Comparison of ENCODE assay signal across 27 mouse cellular contexts in genomic region chr7:121378942-121379341, GRCm38 (mm10). TPM values are rescaled to one million over a fixed set of nuclear protein-coding genes. Genes with fewer than 3 reads are reported as not detected.
DNase-seq lines count a peak whose midpoint lies in the region; ATAC-seq and TF ChIP-seq lines count a peak whose summit lies in the region.
"Had no signal": no experiment of that assay in that cellular context is flagged by ENCODE, and none has a peak within 500 bp of the region (broad histone marks: within the 10 kb centered on the region; RNA-seq: fewer than 3 reads in every experiment).

No protein-coding gene starts in this region.

- H3K27ac ChIP-seq in intestine, postnatal 0 days (ENCODE audit: low read depth, low read length): no peak overlapping the region
- H3K27ac ChIP-seq in intestine, embryonic 15.5 days: no peak overlapping the region
- no peak overlapping the region for H3K27ac ChIP-seq in midbrain, postnatal 0 days (ENCODE audit: low read depth, low read length)
- H3K27ac ChIP-seq in midbrain, embryonic 11.5 days (ENCODE audit: low read depth, low read length): no peak overlapping the region
- no peak overlapping the region for H3K27ac ChIP-seq in cortical plate, adult 2 months (ENCODE audit: insufficient read depth, low read length)
- H3K27ac ChIP-seq: embryonic facial prominence, embryonic 15.5 days; heart, embryonic 13.5 days; hindbrain, embryonic 12.5 days had no signal

- no peaks in the 10 kb centered on the region for H3K36me3 ChIP-seq in intestine, postnatal 0 days (ENCODE audit: control insufficient read depth, insufficient read depth)
- H3K36me3 ChIP-seq in intestine, embryonic 15.5 days: no peaks in the 10 kb centered on the region
- H3K36me3 ChIP-seq in midbrain, postnatal 0 days (ENCODE audit: insufficient read depth, low read length): no peaks in the 10 kb centered on the region
- H3K36me3 ChIP-seq in midbrain, embryonic 11.5 days (ENCODE audit: control insufficient read depth, insufficient read depth, low read length): no peaks in the 10 kb centered on the region
- H3K36me3 ChIP-seq: embryonic facial prominence, embryonic 15.5 days; heart, embryonic 13.5 days; hindbrain, embryonic 12.5 days had no signal

- TF ChIP-seq POLR2A in cortical plate, adult 2 months (IDR thresholded peaks at IDR 0.05; ENCODE audit: extremely low read depth, insufficient read depth, low read length): no peak

- DNase-seq in midbrain, postnatal 0 days (ENCODE audit: low spot score): no peak
- no peak for DNase-seq in midbrain, embryonic 11.5 days (ENCODE audit: low spot score, missing footprints)
- DNase-seq in spleen, postnatal 14 days (ENCODE audit: low spot score in 2 of 2): no peak
- DNase-seq in retina, postnatal 1 day: no peak
- DNase-seq: adrenal gland, postnatal 10 days; B cell, adult 2 months; cerebellum, adult 11-12 months; cerebellum, adult 9-11 months; cerebellum, postnatal 36 days; embryo, embryonic 11 days; gastrocnemius, postnatal 36 days; heart, adult 11 months; heart, postnatal 36 days had no signal

- H3K4me2 ChIP-seq in intestine, postnatal 0 days (replicated peaks; ENCODE audit: low read depth): no peak overlapping the region
- H3K4me2 ChIP-seq in intestine, embryonic 15.5 days (replicated peaks): no peak overlapping the region
- no peak overlapping the region for H3K4me2 ChIP-seq in midbrain, postnatal 0 days (ENCODE audit: low read depth, low read length, poor library complexity, severe bottlenecking)
- no peak overlapping the region for H3K4me2 ChIP-seq in midbrain, embryonic 11.5 days
- H3K4me2 ChIP-seq: embryonic facial prominence, embryonic 15.5 days; heart, embryonic 13.5 days; hindbrain, embryonic 12.5 days had no signal

- no peaks in the 10 kb centered on the region for H3K9me3 ChIP-seq in intestine, postnatal 0 days (ENCODE audit: control insufficient read depth)
- no peaks in the 10 kb centered on the region for H3K9me3 ChIP-seq in intestine, embryonic 15.5 days
- H3K9me3 ChIP-seq in midbrain, postnatal 0 days (ENCODE audit: low read length): no peaks in the 10 kb centered on the region
- H3K9me3 ChIP-seq in midbrain, embryonic 11.5 days (ENCODE audit: control insufficient read depth, low read length): no peaks in the 10 kb centered on the region
- H3K9me3 ChIP-seq: embryonic facial prominence, embryonic 15.5 days; heart, embryonic 13.5 days; hindbrain, embryonic 12.5 days had no signal

- TF ChIP-seq CTCF in intestine, postnatal 0 days (IDR thresholded peaks at IDR 0.05; ENCODE audit: low read depth): peak; percentile 68
- TF ChIP-seq CTCF in midbrain, postnatal 0 days (IDR thresholded peaks at IDR 0.05): peak; percentile 30; the same call in 1 of the 2 replicates
- TF ChIP-seq CTCF in cortical plate, adult 2 months (IDR thresholded peaks at IDR 0.05; ENCODE audit: extremely low read depth, insufficient read depth, low read length): peak; percentile 33; the same call in 1 of the 2 replicates

- no peak overlapping the region for H3K9ac ChIP-seq in intestine, postnatal 0 days (ENCODE audit: low read depth, low read length)
- H3K9ac ChIP-seq in intestine, embryonic 15.5 days: no peak overlapping the region
- no peak overlapping the region for H3K9ac ChIP-seq in midbrain, postnatal 0 days (replicated peaks; ENCODE audit: low read length, poor library complexity, severe bottlenecking)
- H3K9ac ChIP-seq in midbrain, embryonic 11.5 days (ENCODE audit: low read length): no peak overlapping the region
- H3K9ac ChIP-seq: embryonic facial prominence, embryonic 15.5 days; heart, embryonic 13.5 days; hindbrain, embryonic 12.5 days had no signal

- WGBS in intestine, postnatal 0 days: 59% methylated on average over 4 of the region's 4 CpGs
- 69% methylated on average over 4 of the region's 4 CpGs for WGBS in intestine, embryonic 15.5 days
- WGBS in midbrain, postnatal 0 days: 75% methylated on average over 4 of the region's 4 CpGs
- WGBS in midbrain, embryonic 11.5 days: 70% methylated on average over 4 of the region's 4 CpGs

- H3K4me1 ChIP-seq in intestine, postnatal 0 days (replicated peaks; ENCODE audit: control insufficient read depth, insufficient read depth, low read length): no peaks in the 10 kb centered on the region
- no peaks in the 10 kb centered on the region for H3K4me1 ChIP-seq in intestine, embryonic 15.5 days (replicated peaks)
- 0 out of 2 replicates have a peak, but pooled peaks cover 2% of the 10 kb centered on the region for H3K4me1 ChIP-seq in midbrain, postnatal 0 days (ENCODE audit: insufficient read depth, low read length)
- no peaks in the 10 kb centered on the region for H3K4me1 ChIP-seq in midbrain, embryonic 11.5 days (ENCODE audit: control insufficient read depth, insufficient read depth, low read length)
- no peaks in the 10 kb centered on the region for H3K4me1 ChIP-seq in cortical plate, adult 2 months (ENCODE audit: control insufficient read depth, insufficient read depth, low read length)
- H3K4me1 ChIP-seq: embryonic facial prominence, embryonic 15.5 days; heart, embryonic 13.5 days; hindbrain, embryonic 12.5 days had no signal

- no peaks in the 10 kb centered on the region for H3K27me3 ChIP-seq in intestine, postnatal 0 days (replicated peaks; ENCODE audit: control insufficient read depth, insufficient read depth, low read length)
- H3K27me3 ChIP-seq in intestine, embryonic 15.5 days (replicated peaks): no peaks in the 10 kb centered on the region
- no peaks in the 10 kb centered on the region for H3K27me3 ChIP-seq in midbrain, postnatal 0 days (ENCODE audit: insufficient read depth, low read length)
- H3K27me3 ChIP-seq in midbrain, embryonic 11.5 days (ENCODE audit: control insufficient read depth, insufficient read depth, low read length): no peaks in the 10 kb centered on the region
- H3K27me3 ChIP-seq: embryonic facial prominence, embryonic 15.5 days; hindbrain, embryonic 12.5 days had no signal

- no peak for ATAC-seq in intestine, postnatal 0 days
- no peak for ATAC-seq in intestine, embryonic 15.5 days
- ATAC-seq in midbrain, postnatal 0 days (ENCODE audit: low FRiP score): no peak
- no peak for ATAC-seq in midbrain, embryonic 11.5 days (ENCODE audit: low FRiP score)
- ATAC-seq: CD4-positive, CD25-positive, alpha-beta regulatory T cell, adult 4 months; forebrain, embryonic 16.5 days; hindbrain, embryonic 16.5 days; intestine, embryonic 16.5 days had no signal

- no peak overlapping the region for H3K4me3 ChIP-seq in intestine, postnatal 0 days (ENCODE audit: low read depth, low read length)
- no peak overlapping the region for H3K4me3 ChIP-seq in intestine, embryonic 15.5 days (replicated peaks)
- H3K4me3 ChIP-seq in midbrain, postnatal 0 days (ENCODE audit: low read depth, low read length): no peak overlapping the region
- H3K4me3 ChIP-seq in midbrain, embryonic 11.5 days (ENCODE audit: low read depth, low read length): no peak overlapping the region
- H3K4me3 ChIP-seq in cortical plate, adult 2 months (ENCODE audit: insufficient read depth, low read length): no peak overlapping the region
- H3K4me3 ChIP-seq: embryonic facial prominence, embryonic 15.5 days; erythroblast, embryonic 14.5 days; heart, embryonic 13.5 days; hindbrain, embryonic 12.5 days had no signal

RNA-seq across cellular contexts. Expression of gene Hs3st2, which starts 12.7 kb away (rescaled TPM):
- polyA plus RNA-seq in intestine, postnatal 0 days (2015; fragmentation: Nextera tagmentation; extraction: Ambion mirVana): 0.85 and 0.97 TPM in 2 replicates
- polyA plus RNA-seq in intestine, embryonic 15.5 days (2015; fragmentation: Nextera tagmentation; extraction: Ambion mirVana): 0.58 and 0.63 TPM in 2 replicates
- total RNA-seq in midbrain, postnatal 0 days (2014; rRNA removed): 30.2 and 30.5 TPM in 2 replicates
- 22.5 and 27.1 TPM in 2 replicates for polyA plus RNA-seq in midbrain, postnatal 0 days (2015; fragmentation: Nextera tagmentation; extraction: Ambion mirVana)
- 0.70 and 1.2 TPM in 2 replicates for polyA plus RNA-seq in midbrain, embryonic 11.5 days (2014; fragmentation: Nextera tagmentation; extraction: Ambion mirVana)
- polyA plus RNA-seq in cortical plate, adult 2 months (2012; rRNA removed): 43.4 and 44.2 TPM in 2 replicates
- total RNA-seq: gastrocnemius, adult 8-10 months; gastrocnemius, postnatal 36 days; heart, postnatal 36 days; MEL had no signal
- polyA plus RNA-seq: CD4-positive, CD25-positive, alpha-beta regulatory T cell, adult 4 months; erythroblast, embryonic 14.5 days; heart, postnatal 0 days had no signal

Comparison
In these comparisons a context has a peak if more than half of its experiments do, and no peak if none do; other contexts are left out.
1. RNA of gene Hs3st2, which starts 12.7 kb away (polyA plus RNA-seq): 43.4 to 44.2 TPM in cortical plate, adult 2 months and 22.5 to 27.1 TPM in midbrain, postnatal 0 days; 0.70 to 1.2 TPM in midbrain, embryonic 11.5 days, 0.85 to 0.97 TPM in intestine, postnatal 0 days and 0.58 to 0.63 TPM in intestine, embryonic 15.5 days; every median in the first group is over 10 times any median in the second.
2. Peak in every context shown above with its lines, with median percentiles within 50 percentile points of each other: CTCF ChIP-seq.